Mouse (Mus musculus) limb, embryonic 11.5 days (tissue): ENCODE data around the gene Gm45713. TPM values are rescaled to one million over a fixed set of nuclear protein-coding genes. Genes with fewer than 3 reads are reported as not detected.
"Not testable (repeated sequence)": the region's sequence is repeated elsewhere in the genome, so short reads cannot be mapped to it uniquely, and the experiment has no call there.

Experiments
- ATAC-seq: fragments of 200-750 bp; cut with Nextera tagmentation; 2 replicates; pipeline ENCODE4 v1.8.0; 2017; ENCODE audit warnings: low read depth; ENCODE audit not compliant: insufficient number of reproducible peaks, low FRiP score, low TSS enrichment
- DNase-seq: peaks from one replicate; pipeline ENCODE4 v3.0.0-alpha.2; 2015; ENCODE audit warnings: low spot score
- H3K27ac ChIP-seq: fragments of 300-500 bp; sonication (generic); replicated peaks from 2 replicates; pipeline ENCODE4 v1.5.1; 2014; ENCODE audit warnings: low read depth, mild to moderate bottlenecking, low read length
- H3K27me3 ChIP-seq: fragments of 300-500 bp; sonication (generic); 2 replicates; pipeline ENCODE4 v1.6.1; 2014; ENCODE audit warnings: mild to moderate bottlenecking, low read length, mixed read lengths; ENCODE audit not compliant: control insufficient read depth, insufficient read depth
- H3K36me3 ChIP-seq: fragments of 300-500 bp; sonication (generic); 2 replicates; pipeline ENCODE4 v1.6.1; 2014; ENCODE audit warnings: mild to moderate bottlenecking, low read length, moderate library complexity, mixed read lengths; ENCODE audit not compliant: control insufficient read depth, insufficient read depth
- H3K4me1 ChIP-seq: fragments of 300-500 bp; sonication (generic); 2 replicates; pipeline ENCODE4 v1.6.1; 2014; ENCODE audit warnings: low read length, mixed read lengths; ENCODE audit not compliant: control insufficient read depth, insufficient read depth
- H3K4me2 ChIP-seq: fragments of 300-500 bp; sonication (generic); 2 replicates; pipeline ENCODE4 v1.6.1; 2014; ENCODE audit warnings: low read depth, mild to moderate bottlenecking, moderate library complexity; ENCODE audit not compliant: severe bottlenecking
- H3K4me3 ChIP-seq: fragments of 300-500 bp; sonication (generic); 2 replicates; pipeline ENCODE4 v1.5.1; 2014; ENCODE audit warnings: low read depth, low read length
- H3K9ac ChIP-seq: fragments of 300-500 bp; sonication (generic); 2 replicates; pipeline ENCODE4 v1.6.1; 2014; ENCODE audit warnings: mild to moderate bottlenecking, low read length
- H3K9me3 ChIP-seq: fragments of 300-500 bp; sonication (generic); 2 replicates; pipeline ENCODE4 v1.6.1; 2016; ENCODE audit warnings: low read length; ENCODE audit not compliant: control insufficient read depth
- WGBS: fragments of 180-500 bp; shearing (Covaris S2); extraction: QIAGEN DNeasy Blood & Tissue Kit; methylation state at CpG from one replicate; pipeline ENCODE4 v1.1.7; 2014; 5-methylcytosine and 5-hydroxymethylcytosine counted together
- polyA plus RNA-seq: library from polyadenylated mRNA; unstranded; fragments of >200 nt; fragmentation: Nextera tagmentation; extraction: Ambion mirVana; gene quantifications from 2 replicates; pipeline ENCODE4 v1.2.1, GENCODE M21; 2014

The Gm45713 gene
- polyA plus RNA-seq, 1 experiment from 2014 or later, result 0.45 TPM

DNA sequence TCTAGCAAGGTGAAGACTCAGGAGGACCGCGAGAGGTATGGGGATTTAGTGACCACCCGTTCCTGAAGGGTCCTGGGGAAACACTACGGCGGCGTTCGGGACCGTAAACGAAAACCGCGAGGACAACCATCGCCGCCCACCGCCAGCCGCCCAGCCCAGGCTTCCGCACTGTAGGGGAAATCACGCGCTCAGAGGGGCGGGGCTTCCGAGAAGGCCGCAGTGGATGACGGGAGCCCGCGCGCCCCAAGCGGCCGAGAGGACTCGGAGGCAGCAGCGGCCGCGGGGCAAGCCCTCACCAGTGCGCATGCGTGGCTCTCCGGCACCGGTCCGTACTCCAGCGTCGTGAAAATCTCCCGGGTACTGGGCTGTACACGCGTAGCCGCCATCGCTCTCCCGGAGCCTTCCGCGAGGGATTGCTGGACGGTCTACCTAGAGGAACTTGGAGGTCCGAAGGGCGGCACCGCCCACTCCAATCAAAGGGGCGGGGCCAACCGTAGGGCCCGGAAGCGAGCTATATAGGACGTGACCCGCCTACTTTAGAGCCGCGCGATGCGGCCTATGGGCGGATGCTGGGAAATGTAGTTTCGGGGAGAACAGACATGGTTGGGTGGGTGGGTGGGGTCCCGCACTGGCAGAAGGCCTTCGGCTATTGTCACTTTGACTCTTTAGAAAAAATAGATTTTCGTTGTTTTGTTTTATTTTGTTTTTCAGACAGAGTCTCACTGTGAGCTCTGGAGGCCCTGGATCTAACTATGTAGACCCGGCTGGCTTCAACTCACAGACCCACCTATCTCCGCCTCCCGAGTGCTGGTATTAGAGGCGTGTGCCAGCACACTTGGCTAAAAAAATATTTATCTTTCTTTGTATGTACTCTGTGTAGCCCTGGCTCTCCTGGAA is 18.3 kb upstream of the Gm45713 start, which contains the start of the genes Pih1d1 and Aldh16a1:
TSS of gene Pih1d1 (plus strand) at position 208 of the 897 bp plus-strand sequence.
TSS of gene Aldh16a1 (minus strand) at position 489 of the 897 bp plus-strand sequence.
- DNase-seq, result peak; percentile 98
- H3K9ac ChIP-seq, result peak within 1 kb of the TSS; percentile 76
- H3K27ac ChIP-seq, result peak within 1 kb of the TSS; percentile 91
- peak within 1 kb of the TSS; percentile 51 for H3K4me3 ChIP-seq
- peak within 1 kb of the TSS; percentile 53 for H3K4me2 ChIP-seq
- peak; percentile 94 for ATAC-seq
- 5% methylated on average over 69 of the region's 69 CpGs for WGBS
- 0 out of 2 replicates have a peak, but pooled peaks cover 14% of the 10 kb centered on the region for H3K4me1 ChIP-seq
- no peaks in the 10 kb centered on the region for H3K27me3 ChIP-seq
- no peaks in the 10 kb centered on the region for H3K9me3 ChIP-seq
- peaks cover 2% of the 10 kb centered on the region; the same call in 1 of the 2 replicates for H3K36me3 ChIP-seq

DNA sequence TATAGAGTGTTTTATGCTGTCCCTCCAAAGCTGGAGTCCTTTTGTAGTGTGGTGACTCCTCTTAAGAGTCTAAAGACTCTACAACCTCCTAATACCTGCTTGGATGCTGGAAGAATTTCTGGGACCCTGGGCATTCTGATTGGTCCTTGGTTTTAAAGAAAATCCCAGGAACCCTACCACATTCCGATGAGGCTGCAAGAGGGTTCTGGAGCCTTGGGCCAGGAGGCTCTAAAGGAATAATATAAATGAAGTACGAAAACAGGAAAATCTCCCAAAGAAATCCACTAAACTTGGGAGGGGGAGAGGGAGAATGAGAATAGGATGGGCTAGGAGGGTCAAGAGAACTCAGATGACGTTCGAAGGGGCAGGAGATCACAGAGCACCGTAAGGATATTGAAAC is 17.6 kb upstream of the Gm45713 start:
- Histone ChIP-seq H3K27me3 (no peaks in the 10 kb centered on the region), H3K9me3 (no peaks in the 10 kb centered on the region), H3K36me3 (peaks cover 2% of the 10 kb centered on the region; the same call in 1 of the 2 replicates), H3K9ac (peak overlapping the region; percentile 76), H3K27ac (peak overlapping the region; percentile 91; the same call in 1 of the 2 replicates), H3K4me3 (peak overlapping the region; percentile 51), H3K4me1 (0 out of 2 replicates have a peak, but pooled peaks cover 14% of the 10 kb centered on the region), H3K4me2 (peak overlapping the region; percentile 53)
- DNase-seq (no peak), ATAC-seq (no peak)
- WGBS, result 5% methylated on average over 5 of the region's 5 CpGs

DNA sequence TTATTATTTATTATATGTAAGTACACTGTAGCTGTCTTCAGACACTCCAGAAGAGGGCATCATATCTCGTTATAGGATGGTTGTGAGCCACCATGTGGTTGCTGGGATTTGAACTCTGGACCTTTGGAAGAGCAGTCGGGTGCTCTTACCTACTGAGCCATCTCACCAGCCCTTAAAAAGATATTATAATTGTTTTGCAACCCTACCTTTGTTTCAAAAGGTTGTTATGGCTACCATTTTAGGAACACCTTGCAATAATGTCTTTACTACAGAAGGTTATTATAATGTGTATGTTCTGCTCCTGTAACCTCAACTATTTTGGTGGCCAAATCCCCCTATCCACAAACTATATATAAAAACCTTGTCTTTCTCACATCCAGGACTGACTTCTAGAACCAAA is 17.0 kb upstream of the Gm45713 start:
- H3K9ac ChIP-seq, H3K4me3 ChIP-seq, H3K36me3 ChIP-seq, H3K27ac ChIP-seq, H3K9me3 ChIP-seq, H3K4me2 ChIP-seq, ATAC-seq, DNase-seq, H3K27me3 ChIP-seq: not testable (repeated sequence)
- 0 out of 2 replicates have a peak, but pooled peaks cover 14% of the 10 kb centered on the region for H3K4me1 ChIP-seq
- 91% methylated on average over 2 of the region's 2 CpGs for whole genome bisulfite sequencing

DNA sequence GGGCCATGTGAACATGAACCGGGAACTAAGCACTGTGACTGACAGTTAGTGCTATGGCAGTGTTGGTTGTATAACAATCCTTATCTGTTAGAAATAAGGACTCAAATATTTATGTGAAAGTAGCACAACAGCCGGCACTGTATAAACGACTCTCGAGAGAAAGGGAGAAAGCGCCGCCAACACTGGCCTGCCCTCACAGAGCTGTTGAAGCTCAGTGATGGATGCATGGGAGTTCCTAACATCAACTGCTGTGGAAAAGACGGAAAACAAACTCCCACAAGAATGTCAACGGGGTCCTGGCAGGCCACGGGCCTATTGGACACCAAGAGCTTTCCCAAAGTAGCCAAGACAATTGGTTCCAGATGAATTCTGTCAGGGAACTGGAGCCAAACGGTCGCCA is 15.3 kb upstream of the Gm45713 start:
- H3K36me3 ChIP-seq, result peaks cover 2% of the 10 kb centered on the region; the same call in 1 of the 2 replicates
- H3K9ac ChIP-seq, result no peak overlapping the region
- H3K9me3 ChIP-seq, result no peaks in the 10 kb centered on the region
- no peak for DNase-seq
- 0 out of 2 replicates have a peak, but pooled peaks cover 14% of the 10 kb centered on the region for H3K4me1 ChIP-seq
- H3K27me3 ChIP-seq, result no peaks in the 10 kb centered on the region
- no peak for ATAC-seq
- no peak overlapping the region for H3K4me2 ChIP-seq
- no peak overlapping the region for H3K4me3 ChIP-seq
- peak overlapping the region; percentile 33; the same call in 1 of the 2 replicates for H3K27ac ChIP-seq
- 22% methylated on average over 11 of the region's 11 CpGs for WGBS

DNA sequence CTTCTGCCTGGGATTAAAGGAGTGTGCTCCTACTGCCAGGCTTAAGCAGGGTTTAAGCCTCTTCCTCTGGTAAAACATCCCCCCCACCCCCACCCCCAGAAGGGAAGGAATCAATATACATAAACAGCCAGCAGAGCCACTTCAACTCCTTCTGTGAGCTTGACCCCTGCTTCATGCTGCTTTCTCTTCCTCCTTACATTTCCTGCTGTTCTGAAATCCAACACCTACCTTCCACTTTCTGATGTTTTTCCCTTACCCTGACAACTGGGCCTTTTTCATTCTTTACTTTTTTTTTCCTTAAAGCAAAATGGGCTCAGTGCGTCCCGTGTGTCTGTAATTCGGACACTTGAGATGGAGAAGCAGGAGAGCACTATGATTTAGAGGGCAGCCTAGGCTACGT is 14.3 kb upstream of the Gm45713 start:
- whole genome bisulfite sequencing, result 44% methylated on average over 4 of the region's 4 CpGs
- Histone ChIP-seq H3K4me3 (no peak overlapping the region), H3K4me1 (0 out of 2 replicates have a peak, but pooled peaks cover 12% of the 10 kb centered on the region), H3K27me3 (no peaks in the 10 kb centered on the region), H3K27ac (no peak overlapping the region), H3K9me3 (no peaks in the 10 kb centered on the region), H3K4me2 (no peak overlapping the region), H3K36me3 (peaks cover 2% of the 10 kb centered on the region; the same call in 1 of the 2 replicates), H3K9ac (no peak overlapping the region)
- ATAC-seq (no peak), DNase-seq (no peak)

DNA sequence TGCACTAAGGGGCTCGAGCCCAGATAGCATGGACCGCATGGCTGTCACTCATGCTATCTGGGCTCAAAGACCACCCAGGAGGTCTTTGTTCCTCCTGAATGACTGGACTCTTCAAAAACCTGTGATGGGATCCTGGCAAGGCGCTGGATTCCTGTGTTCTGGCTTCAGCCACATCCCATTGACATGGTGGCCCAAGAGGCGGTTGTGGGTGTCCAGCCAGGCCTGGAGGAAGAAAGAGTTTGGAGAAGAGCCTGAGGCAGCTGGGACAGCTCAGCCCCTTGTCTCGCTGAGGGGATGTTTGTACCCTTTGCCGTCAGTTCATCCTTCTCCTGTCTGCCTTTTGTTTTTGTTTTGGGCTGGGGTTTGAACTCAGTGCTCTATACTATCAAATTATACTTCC is 13.5 kb upstream of the Gm45713 start:
- Histone ChIP-seq H3K36me3 (peaks cover 2% of the 10 kb centered on the region; the same call in 1 of the 2 replicates), H3K27me3 (no peaks in the 10 kb centered on the region), H3K4me3 (no peak overlapping the region), H3K9ac (no peak overlapping the region), H3K9me3 (no peaks in the 10 kb centered on the region), H3K4me1 (0 out of 2 replicates have a peak, but pooled peaks cover 10% of the 10 kb centered on the region), H3K27ac (no peak overlapping the region), H3K4me2 (no peak overlapping the region)
- WGBS, result 77% methylated on average over 6 of the region's 6 CpGs
- no peak for DNase-seq
- no peak for ATAC-seq

DNA sequence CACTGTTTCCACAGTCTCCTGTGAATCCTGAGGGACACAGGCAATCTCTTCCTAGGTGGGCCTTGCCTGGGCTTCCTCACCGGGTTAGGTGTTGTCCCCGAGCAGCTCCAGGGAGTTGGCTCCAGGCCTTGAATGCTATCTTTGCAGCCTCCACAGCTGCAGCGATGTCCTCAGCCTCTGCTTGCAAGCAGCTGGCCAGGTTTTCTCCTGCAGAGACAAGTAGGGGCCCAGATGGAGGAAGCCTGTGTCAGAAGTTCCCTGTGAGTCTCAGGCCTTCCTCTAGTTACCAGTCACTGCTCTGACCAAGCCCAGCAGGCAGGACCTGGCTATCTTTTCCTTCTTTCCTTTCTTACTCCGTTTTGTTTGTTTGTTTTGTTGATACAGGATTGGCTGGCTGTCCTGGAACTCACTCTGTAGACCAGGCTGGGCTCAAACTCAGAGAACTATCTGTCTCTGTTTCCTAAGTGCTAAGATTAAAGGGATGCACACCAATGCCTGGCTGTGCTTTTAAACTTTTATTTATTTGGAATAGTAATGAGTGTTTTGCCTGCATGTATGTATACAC is 12.6 kb upstream of the Gm45713 start:
- Histone ChIP-seq H3K4me3 (no peak overlapping the region), H3K36me3 (peaks cover 2% of the 10 kb centered on the region; the same call in 1 of the 2 replicates), H3K4me2 (no peak overlapping the region), H3K27ac (no peak overlapping the region), H3K9ac (peak overlapping the region; percentile 1; the same call in 1 of the 2 replicates), H3K9me3 (no peaks in the 10 kb centered on the region), H3K27me3 (no peaks in the 10 kb centered on the region), H3K4me1 (0 out of 2 replicates have a peak, but pooled peaks cover 10% of the 10 kb centered on the region)
- no peak for DNase-seq
- WGBS, result 66% methylated on average over 4 of the region's 4 CpGs
- no peak for ATAC-seq

DNA sequence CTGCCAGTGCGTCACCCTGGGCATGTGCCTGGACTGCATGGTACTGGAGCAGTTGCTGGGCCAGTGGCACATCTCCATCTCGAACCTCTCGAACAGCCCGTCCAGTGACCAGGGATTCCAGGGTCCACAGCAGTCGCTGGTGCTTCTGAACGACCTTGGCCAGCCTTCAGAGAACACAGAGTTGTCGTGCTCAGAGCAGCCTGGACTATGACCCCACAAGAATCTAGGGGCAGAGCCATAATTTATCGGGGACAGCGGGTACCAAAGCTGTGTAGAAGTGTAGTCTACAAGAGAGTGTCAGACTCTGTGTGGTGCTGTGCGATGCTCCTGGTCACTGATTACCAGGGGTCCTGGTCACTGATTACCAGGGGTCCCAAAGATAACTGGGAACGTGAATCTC is 11.9 kb upstream of the Gm45713 start:
- 0 out of 2 replicates have a peak, but pooled peaks cover 10% of the 10 kb centered on the region for H3K4me1 ChIP-seq
- no peak overlapping the region for H3K27ac ChIP-seq

More for the DNA sequence above, 11.9 kb upstream of the Gm45713 start:
- no peak for DNase-seq
- no peaks in the 10 kb centered on the region for H3K9me3 ChIP-seq
- H3K27me3 ChIP-seq, result no peaks in the 10 kb centered on the region
- H3K36me3 ChIP-seq, result peaks cover 2% of the 10 kb centered on the region; the same call in 1 of the 2 replicates
- 91% methylated on average over 11 of the region's 11 CpGs for WGBS
- H3K4me3 ChIP-seq, result no peak overlapping the region
- no peak for ATAC-seq
- no peak overlapping the region for H3K9ac ChIP-seq
- H3K4me2 ChIP-seq, result no peak overlapping the region
